Mouse (Mus musculus) adrenal gland, postnatal 36 days (tissue): Measurements from ENCODE around the gene Plch1. TPM values are rescaled to one million over a fixed set of nuclear protein-coding genes. Genes with fewer than 3 reads are reported as not detected.

Source experiments
- DNase-seq, 2 experiments: peaks; one replicate each; pipeline ENCODE4 v3.0.0; 2021; ENCODE audit warnings: mixed read lengths in 1 of 2
- long read RNA-seq, 2 experiments: library from polyadenylated mRNA; stranded (forward); transcript quantifications; one replicate each; pipeline ENCODE4 v2.0.0; 2021; ENCODE audit warnings: borderline sequencing depth in 2 of 2
- total RNA-seq, 2 experiments: library from RNA; stranded (reverse); gene quantifications; 2 replicates each; pipeline ENCODE4 v1.2.3; 2021

Gene Plch1
- total RNA-seq, result under 1 TPM; 0.16 to 0.23 TPM
- long read RNA-seq, experiment 1, result 0 reads
- long read RNA-seq, experiment 2, result 0 reads

GRCm38 (mm10) chr3:63899309-63899695, at the start of gene Plch1:
TSS of gene Plch1 (minus strand) at chr3:63899472.
- peak; percentile 46 to 50 for DNase-seq

GRCm38 (mm10) chr3:63941204-63941850, 42.1 kb upstream of the Plch1 start:
- DNase-seq, result no peak

- DNase-seq, result no peak
These were observed 39.7 kb upstream of the Plch1 start for GRCm38 (mm10) chr3:63938928-63939327.

GRCm38 (mm10) chr3:63928878-63929859, 29.9 kb upstream of the Plch1 start, which contains the start of gene E130311K13Rik:
TSS of gene E130311K13Rik (minus strand) at chr3:63929472.
- DNase-seq, result peak; percentile 94 to 96

- DNase-seq, result peak; percentile 18 to 34
These were observed 20.4 kb upstream of the Plch1 start for GRCm38 (mm10) chr3:63919634-63920033.

- no peak for DNase-seq
These were observed 11.0 kb upstream of the Plch1 start for GRCm38 (mm10) chr3:63910301-63910700.

- DNase-seq, result peak; percentile 16 to 18
These were observed 6.0 kb upstream of the Plch1 start for GRCm38 (mm10) chr3:63905241-63905640.

GRCm38 (mm10) chr3:63904157-63904556, 4.9 kb upstream of the Plch1 start:
- DNase-seq, result no peak

GRCm38 (mm10) chr3:63900021-63900571, 824 bp upstream of the Plch1 start:
- no peak for DNase-seq

- peak; percentile 88 to 90 for DNase-seq
These were observed 527 bp downstream of the Plch1 start for GRCm38 (mm10) chr3:63898581-63899308.

- DNase-seq, result no peak
These were observed 2.1 kb downstream of the Plch1 start for GRCm38 (mm10) chr3:63897177-63897576.

GRCm38 (mm10) chr3:63896303-63896702, 3.0 kb downstream of the Plch1 start:
- no peak for DNase-seq

- no peak for DNase-seq
These were observed 3.5 kb downstream of the Plch1 start for GRCm38 (mm10) chr3:63895786-63896185.

- no peak for DNase-seq
These were observed 5.6 kb downstream of the Plch1 start for GRCm38 (mm10) chr3:63893677-63894076.

GRCm38 (mm10) chr3:63892154-63892553, 7.1 kb downstream of the Plch1 start:
- no peak for DNase-seq

- DNase-seq, result no peak
These were observed 18.2 kb downstream of the Plch1 start for GRCm38 (mm10) chr3:63881065-63881464.

- no peak for DNase-seq
These were observed 20.1 kb downstream of the Plch1 start for GRCm38 (mm10) chr3:63878995-63879666.

GRCm38 (mm10) chr3:63872818-63873217, 26.5 kb downstream of the Plch1 start:
- no peak for DNase-seq

GRCm38 (mm10) chr3:63871249-63871648, 28.0 kb downstream of the Plch1 start:
- no peak for DNase-seq

- DNase-seq, result peak; percentile 25 to 39
These were observed 31.0 kb downstream of the Plch1 start for GRCm38 (mm10) chr3:63868285-63868684.

- no peak for DNase-seq
These were observed 34.2 kb downstream of the Plch1 start for GRCm38 (mm10) chr3:63865069-63865468.
